Mouse (Mus musculus) regulatory T cell (primary cell): Measurements from ENCODE around the gene Pde4dip.

Experiments
- in situ Hi-C: fragments of 300-600 bp; cut with MboI, MseI; formaldehyde crosslinking; loops from one replicate; pipeline ENCODE4 v1.15.1; 2025; ENCODE audit warnings: high pct_unique_total_duplicates

Pde4dip gene

DNA sequence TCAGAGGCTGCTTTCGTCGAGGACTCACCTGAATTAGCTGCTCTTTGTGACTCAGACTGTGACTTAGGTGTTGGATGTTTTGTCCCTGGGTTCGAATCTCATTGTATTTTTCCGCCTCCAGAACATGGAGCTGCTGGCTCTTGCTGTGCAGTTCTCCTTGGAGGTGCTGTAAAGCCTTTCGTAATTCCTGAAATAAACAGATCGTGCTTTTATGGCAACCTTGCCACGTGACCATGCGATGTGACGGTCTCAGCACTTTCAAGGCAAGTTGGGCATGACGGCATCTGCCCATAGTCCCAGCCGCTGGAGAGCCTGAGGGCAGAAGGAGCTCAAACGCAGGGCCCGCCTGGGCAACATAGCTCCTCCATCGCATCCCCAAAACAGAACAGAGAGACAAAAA is 133.1 kb downstream of the Pde4dip start:
- in situ Hi-C loops, result no loop called here

DNA sequence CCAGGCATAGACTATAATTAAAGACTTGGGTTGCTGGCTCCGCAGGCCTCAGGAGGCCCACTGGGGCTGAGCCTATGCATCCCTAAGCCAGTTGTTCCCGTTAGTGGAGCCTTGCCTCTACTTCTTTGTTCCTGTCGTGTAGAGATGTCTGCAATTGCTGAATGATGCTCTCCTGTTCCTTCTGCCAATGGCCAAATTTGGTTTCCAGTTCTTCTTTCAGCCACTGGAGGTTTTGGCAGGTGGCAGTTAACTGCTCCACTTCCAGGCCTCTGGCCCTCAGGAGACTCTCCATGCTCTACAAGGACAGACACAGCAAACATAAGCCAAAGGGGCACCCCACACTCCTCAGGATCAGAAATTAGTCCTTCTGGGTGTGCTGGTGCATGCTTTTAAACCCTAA is 135.6 kb downstream of the Pde4dip start:
- in situ Hi-C loops, result no loop called here

DNA sequence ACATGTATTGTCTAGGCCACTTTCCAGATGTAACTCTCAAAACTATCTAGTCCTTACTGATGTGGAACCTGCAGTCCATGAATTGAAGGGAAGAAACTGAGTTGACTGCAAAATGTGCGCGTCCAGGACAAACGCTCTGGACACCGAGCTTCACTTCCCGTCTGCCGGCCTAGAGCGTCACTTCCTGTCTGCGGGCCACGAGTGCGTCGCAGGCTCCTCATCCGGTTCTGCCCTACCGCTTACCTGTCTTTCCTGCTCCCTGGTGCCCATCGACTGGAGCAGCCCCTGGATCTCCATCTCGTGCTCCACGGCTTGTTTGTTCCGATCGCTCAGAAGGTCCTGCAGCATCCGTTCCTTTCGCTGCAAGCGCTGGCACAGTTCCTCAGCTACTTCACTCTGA is 136.9 kb downstream of the Pde4dip start:
- in situ Hi-C loops, result no loop called here

DNA sequence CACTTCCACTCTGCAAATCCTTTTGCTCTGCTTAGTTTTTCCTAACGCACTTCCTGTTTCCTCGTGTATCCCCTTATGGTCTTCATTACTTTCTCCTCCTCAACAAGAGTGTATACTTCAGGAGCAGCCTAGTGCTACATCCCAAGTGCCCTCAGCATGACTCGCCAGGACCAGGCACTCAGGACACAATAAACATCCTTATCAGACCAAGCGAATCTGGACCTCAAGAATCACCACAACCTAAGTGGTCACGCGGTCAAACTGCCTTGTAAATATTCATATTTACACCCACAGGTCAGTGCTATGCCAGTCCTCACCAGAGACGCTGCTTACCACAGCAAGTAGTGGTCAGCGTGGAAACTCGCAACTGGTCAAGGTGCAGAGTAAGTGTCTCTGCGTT is 139.7 kb downstream of the Pde4dip start:
- in situ Hi-C loops, result no loop called here

DNA sequence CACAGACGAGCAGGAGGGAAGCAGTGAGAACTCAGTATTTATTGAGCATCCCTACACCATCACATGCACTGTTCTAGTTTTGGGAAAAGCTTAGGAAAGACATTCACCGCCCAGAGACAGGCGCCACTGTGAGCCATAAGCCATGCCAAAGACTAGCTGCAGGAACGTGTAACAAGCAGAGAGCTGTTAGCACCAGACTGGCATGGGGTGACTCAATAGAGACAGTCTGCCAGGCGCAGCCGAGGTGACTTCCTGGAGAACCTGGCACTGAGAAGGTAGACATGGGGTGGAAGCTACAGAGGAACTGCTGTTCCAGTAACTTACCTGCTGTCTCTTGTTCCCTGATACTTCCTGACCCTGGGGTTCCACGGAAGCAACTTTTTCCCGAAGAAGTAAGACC is 145.7 kb downstream of the Pde4dip start:
- in situ Hi-C loops, result no loop called here

DNA sequence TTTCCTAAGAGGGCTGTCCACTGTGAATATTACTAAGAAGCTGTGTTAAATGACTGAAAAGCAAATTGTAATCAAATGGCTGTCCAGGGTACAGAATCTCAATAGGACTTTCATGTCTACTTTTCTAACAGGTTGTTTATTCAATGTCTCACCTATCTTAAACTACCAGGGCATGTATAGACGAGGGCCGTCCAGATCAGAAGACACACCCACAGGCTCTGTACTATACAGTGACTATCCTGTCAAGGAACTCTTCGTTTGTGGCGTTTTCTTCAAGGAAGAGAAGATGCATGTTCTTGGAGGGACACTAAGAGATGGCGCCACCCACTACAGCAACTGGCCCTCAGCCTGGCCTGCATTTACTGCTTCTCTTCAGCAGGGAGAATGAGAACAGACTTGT is 152.9 kb downstream of the Pde4dip start:
- in situ Hi-C loops, result no loop called here

DNA sequence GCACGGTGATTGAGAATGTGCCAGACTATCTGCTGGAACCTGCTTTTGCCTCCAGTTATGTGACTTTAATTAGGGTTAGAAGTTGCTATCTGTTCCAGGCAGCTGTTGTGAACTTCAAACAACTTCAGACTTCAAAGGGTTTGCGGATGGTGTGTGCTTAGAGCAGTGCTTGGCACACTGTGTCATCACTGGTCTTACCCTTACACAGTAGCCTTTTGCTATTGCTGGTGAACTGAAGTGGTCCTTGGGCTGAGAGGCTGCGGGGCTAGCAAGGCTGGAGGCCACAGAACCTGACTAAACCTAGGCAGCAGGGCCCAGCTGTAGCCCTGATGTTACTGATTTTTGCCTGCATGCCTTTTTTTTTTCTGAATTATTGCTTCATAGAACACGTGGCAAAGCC is 154.2 kb downstream of the Pde4dip start:
- in situ Hi-C loops, result no loop called here

DNA sequence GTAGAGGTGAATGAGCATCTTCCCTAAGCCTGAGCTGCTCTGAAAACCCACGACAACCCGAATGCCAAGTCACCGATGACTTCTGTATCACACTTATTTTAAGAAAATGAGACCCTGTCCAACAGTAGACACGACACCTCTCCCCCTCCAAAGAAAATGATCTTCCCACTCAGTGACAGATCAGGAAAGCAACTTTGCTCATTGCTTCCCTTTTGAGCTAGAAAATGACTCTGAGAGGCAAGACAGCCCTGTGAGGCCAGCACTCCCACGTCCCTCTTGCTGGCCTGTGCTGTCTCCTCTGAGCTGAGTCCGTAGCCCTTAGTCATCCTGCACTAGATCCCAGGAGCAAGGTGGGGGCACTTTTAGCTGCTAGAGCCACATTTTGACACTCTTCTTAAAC is 155.9 kb downstream of the Pde4dip start:
- in situ Hi-C loops, result no loop called here

DNA sequence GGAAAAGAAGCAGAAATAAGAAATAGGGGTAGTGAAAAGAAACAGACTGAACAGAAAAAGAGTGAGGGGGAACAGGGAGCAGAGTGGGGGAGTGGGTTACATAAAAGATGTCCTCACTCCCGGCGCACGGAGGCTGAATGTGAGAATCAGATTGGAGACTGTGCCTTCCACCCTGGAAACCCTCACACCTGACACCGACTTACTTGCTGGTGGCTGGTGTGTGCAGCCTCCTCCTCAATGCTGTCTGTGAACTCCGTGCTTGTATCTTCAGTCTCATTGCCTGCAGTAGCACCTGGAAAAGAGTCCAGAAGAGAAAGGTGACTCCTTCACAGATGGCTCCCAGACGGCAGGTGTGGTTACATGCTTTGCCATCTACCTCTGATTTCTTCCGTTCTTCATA is 157.9 kb downstream of the Pde4dip start:
- in situ Hi-C loops, result no loop called here

DNA sequence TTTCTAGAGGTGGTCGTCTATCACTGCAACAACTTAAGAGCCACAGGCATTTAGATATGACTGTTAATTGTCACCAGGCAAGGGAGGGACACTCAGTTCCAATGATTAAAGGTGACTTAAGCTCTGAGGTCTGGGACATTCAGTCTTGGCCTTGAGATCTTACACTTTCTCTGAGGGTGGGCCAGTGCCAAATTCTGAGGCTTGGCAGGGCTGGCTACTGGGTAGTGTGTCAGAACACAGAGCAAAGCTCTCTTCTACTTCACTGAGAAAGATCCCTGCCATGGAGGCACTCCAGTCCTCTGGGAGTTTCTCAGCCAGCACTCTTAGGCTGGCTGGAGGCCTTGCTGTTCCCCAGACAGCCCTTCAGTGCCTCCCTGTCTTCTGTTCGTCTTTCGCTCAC is 158.4 kb downstream of the Pde4dip start:
- in situ Hi-C loops, result no loop called here

DNA sequence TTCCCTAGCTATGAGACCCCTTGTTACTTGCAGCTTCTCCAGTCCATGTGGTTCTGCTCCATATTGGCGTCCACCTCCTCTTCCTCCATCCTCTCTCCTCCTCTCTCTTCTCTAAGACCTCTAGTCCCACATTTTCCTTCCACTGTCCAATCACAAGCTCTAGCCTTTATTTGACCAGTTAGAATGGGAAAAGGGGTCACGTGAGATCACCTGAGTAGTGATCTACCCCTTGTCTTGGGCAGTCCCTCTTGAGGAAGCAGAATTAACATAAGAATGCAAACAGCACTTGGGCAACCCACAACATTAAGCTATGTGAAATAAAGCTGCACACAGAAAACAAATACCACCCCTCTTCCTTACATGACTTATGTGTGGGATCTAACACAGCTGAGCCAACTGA is 160.7 kb downstream of the Pde4dip start:
- in situ Hi-C loops, result no loop called here

DNA sequence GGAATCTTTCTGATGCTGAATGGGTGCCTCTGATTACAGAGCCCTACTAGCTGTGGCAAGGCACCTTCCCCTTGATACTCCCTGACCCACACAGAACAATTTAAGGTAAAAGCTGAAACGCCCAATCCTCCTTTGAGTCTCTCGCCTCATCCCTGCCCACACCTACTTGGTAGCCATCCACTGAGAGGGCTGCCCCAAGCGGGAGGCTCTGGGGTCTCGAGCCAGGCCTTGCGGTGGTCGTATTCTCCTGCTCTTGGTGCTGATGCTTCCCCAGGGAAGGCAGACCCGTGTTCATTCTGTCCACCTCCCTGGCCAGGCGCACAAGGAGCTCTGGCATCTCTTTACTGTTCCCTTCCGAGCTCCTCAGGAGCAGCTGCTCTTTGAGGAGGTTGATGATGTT is 169.4 kb downstream of the Pde4dip start:
- in situ Hi-C loops, result no loop called here

DNA sequence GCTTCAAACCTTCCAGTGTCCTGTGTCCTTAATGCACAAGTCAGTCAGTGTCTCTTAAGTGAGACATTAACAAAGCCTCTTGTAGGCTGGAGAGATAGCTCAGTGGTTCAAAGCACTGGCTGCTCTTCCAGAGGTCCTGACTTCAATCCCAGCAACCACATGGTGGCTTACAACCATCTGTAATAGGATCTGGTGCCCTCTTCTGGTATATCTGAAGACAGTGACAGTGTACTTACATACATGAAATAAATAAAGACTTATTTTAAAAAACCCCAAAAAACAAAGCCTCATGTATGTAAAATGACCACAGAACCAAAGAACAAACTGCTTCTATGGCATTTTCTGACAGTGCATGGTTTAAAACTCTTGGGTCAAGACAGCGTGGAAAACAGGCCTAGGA is 172.6 kb downstream of the Pde4dip start:
- in situ Hi-C loops, result no loop called here

DNA sequence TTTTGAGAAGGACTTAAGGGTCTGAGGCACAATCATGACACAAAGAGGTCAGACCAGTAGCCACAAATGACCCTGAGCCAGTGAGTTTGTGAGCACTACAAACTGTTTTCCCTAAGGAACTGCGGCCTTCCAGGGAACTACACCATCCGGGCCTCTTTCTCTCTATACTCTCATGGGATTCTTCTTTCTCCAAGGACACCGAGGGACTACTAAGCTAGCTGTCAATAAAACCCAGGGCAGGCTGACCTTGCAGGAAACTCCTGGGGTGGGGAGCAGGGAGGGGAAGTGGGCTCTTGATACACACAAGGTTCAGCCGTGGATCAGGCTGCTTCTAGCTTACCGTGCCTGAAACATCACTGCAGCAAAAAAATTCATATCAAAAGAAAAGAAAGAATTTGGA is 177.6 kb downstream of the Pde4dip start:
- in situ Hi-C loops, result no loop called here

DNA sequence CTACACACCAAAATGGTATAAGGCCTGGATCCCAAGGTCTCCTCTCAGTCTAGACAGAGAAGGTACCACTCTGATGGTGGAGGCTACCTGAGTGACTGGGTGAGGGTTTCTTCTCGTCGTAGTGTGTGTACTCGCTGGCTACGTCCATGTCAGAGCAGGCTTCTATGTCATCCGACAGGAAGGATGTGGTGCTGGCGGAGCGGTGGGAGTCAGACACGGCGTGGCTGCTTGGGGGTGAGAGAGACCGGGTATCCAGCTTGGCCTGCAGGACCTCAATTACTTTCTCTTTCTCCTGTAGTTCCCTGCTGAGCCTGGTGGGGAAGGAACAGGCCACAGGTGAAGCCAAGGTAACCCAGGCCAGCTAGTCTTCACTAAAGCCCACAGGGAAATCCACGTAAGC is 178.4 kb downstream of the Pde4dip start:
- in situ Hi-C loops, result no loop called here

DNA sequence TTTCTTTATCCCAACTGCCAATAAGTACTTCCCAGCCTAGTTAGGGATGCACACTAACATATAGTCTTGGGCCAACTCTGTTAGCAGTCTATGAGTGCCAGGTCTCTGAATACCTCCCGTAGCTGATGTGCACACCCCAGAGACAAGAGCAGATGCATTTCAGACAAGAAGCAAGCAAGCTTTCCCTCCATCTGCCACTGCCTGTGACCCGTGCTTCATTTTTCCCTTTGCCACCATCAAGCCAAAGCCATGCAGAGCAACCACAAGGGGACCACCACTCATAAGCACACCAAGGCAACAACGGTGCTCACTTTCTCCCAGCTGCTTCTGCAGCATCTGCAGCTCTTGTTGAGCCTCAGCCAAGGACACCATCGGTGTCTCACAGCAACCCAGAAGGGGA is 181.9 kb downstream of the Pde4dip start:
- in situ Hi-C loops, result no loop called here

DNA sequence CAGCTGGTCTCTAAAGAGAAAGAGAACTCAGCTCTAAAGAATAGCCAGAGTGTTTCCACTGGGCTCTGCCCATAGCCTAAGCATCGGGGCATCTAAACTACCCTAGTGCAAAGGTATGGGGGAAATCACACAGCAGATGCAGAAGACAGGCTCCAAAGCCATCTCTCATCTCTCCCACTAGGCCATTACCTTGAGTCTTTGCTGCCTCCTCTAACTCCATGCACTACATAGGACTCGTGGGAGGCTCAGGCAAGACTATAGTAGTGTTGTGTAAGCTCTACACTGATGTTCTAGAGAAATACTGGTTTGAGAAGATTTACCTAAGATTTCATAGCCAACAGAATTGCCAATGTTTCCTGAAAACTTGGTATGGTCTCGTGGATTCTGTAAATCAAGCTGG is 183.0 kb downstream of the Pde4dip start:
- in situ Hi-C loops, result no loop called here

DNA sequence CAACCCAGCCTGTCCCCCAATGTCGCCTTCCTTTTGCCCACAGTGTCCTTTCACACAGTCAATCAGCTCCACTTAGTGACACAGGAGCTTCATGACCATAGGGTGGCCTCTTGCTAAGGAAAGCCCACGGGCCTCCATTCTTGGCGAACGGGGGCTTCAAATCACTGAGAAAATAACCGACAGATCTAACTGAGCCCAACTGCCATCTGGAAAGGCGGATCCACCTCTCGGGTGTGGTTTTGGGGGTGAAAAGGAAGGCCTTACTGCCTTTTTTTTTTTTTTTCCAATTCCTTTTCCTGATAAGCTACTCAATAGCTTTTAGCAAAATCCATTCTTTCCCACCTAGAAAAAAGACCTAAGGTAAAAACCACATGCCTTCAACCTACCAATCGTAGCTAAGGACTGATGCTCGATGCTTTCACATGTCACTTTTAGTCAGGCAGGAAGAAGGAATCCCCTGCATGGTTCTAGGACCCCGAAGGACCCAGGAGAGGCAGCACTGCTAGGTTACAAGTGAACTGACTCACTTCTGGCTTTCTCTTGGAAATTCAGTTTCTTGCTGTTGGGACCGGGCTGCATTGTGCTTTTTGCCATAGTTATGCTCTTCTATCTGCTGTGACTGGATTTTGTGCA is 185.9 kb downstream of the Pde4dip start:
- in situ Hi-C loops, result no loop called here

DNA sequence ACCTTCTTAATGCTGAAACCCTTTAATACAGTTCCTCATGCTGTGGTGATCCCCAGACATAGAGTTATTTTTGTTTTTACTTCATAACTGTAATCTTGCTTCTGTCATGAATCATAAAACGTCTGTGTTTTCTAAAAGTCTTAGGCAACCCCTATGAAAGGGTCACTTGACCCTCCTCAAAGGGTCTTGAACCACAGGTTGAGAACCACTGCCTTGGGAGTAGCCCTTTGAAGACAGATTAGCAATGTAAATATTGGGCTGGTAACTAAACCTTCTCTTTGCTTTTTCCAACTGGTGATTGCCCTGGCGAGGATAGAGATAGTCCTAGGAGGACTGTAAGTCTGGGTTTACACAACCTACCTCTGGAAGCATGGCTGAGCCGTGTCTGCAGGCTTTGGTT is 187.3 kb downstream of the Pde4dip start:
- in situ Hi-C loops, result no loop called here

DNA sequence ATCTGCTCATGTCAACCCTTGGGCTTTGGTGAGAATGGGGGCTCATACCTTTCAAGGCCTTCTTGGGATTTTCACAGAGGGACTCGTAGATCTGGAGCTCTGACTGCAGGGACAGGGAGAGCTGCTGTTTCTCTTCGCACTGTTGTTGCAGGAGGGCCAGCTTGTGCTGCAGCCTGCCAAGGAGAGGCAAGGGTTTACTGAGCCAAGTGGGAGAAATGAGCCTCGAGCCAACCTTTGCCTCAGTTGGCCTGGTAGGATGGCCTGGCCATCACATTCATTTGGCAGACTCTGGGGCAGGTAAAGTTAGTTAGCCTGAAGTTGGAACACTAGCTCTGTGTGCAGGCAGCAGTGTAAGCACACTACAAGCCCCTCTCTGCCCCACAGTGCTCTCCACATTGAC is 189.4 kb downstream of the Pde4dip start:
- in situ Hi-C loops, result no loop called here

DNA sequence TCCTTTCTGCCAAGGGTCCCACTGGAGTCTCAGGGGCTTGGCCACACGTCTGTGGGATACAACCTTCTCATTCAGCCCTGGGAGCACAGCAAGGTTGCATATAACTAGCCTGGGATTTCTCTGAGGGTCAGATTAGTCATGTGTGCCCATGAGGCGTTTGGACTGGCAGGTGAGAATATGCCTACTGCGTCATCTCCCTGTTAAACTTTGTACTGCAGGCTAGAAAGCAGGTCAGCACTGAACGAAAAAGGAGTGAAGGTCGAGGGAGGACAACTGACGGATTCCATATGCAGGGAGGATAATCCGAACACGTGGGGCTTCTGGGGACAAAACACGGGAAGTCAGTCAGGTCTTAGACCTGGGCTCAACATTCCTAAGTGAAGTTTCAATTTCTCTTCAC is 191.2 kb downstream of the Pde4dip start:
- in situ Hi-C loops, result no loop called here

DNA sequence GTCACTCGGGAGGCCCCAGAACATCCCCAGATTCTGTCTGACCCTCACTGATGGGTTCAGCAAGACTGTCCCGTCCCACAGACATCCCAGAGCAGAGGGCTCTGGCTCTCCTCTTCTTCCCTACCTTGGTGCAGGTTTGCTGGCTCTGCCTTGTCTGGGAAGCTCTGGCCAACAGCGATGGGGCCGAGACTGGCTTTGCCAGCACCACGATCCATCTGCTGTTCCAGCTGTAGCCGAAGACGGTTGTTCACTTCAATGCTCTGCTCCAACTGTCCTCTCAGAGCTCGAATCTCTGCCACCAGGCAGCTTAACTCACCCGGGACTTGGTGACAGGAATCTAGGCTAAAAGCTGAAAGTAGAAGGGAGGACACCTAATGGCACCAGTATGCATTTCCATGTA is 191.6 kb downstream of the Pde4dip start:
- in situ Hi-C loops, result no loop called here

DNA sequence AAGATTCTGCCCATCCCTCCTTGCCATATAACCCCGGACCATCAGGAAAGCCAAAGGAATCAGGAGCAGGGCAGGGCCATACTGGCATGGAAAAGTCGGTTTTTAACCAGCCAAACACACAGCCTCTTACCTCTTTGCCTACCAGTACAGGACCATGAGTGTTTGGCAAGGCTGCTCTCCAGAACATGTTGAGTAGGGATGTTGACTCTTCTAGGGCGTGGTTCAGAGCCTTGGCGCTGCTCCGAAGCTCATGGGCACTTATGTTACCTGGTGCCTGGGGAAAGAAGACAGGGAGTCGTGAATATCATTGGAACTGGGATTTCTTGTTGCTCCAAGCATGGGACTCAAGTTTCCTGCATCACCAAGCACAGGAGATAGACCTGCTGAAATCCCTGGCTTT is 194.7 kb downstream of the Pde4dip start:
- in situ Hi-C loops, result no loop called here

DNA sequence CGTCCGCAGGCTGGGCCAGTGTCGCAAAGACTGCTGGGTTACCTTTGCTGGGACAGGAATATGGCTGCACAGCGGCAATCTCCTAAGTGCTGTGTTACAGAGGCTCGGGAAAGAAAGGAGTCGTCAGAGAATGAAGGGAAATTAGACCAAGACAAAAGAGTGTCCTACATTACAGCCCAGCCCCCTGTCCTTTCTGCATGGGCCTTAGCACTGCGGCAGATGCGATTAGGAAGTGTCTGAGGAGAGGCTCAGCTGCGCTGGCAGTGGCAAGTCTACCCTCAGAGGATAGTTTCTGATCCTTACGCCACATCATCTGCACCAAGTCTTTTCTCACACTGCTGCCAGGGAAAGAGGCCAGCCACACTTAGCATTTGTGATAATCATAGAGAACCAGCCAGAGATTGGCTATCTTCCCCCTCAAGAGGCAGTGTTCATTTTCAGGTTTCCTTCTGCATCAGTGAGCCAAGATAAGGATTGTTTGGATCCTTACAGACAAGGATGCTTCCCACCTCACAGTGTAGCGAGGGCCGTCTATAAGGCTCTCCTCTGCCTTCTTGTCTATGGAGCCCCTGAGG is 197.0 kb downstream of the Pde4dip start:
- in situ Hi-C loops, result no loop called here
